Mouse (Mus musculus): ENCODE results near the gene Rnf126. TPM values are rescaled to one million over a fixed set of nuclear protein-coding genes. Genes with fewer than 3 reads are reported as not detected.
A peak's percentile ranks its signal among the peaks of the same experiment; 100 is the strongest.

The Rnf126 gene
- total RNA-seq, 2 experiments from 2014 or later: 81.4 to 82.9 TPM

GRCm38 (mm10) chr10:79728323-79729249, 38.2 kb downstream of the Rnf126 start:
- DNase-seq: peak in 1 of 2 experiments; percentile 54

GRCm38 (mm10) chr10:79726090-79726489, 40.7 kb downstream of the Rnf126 start:
- DNase-seq: no peak

DNA sequence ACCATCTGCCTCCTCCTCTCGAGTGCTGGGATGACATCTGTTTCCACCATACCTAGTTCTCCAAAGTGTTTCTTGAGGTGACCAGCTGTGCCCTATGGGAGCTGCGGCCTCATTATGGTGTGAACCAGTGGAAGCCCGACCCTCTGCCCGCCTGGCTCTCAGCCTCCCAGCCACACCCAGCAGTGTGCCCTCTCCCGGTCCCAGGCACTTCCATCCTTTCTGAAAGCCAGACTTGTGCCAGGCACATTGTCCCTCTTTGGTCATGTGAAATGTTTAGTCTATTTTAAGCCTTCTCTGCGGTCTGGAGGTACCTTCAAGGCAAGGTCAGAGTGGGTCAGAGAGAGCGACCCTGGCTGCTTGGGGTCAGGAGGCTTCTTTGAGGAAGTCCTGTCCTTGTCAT, 43.1 kb downstream of the Rnf126 start:
- DNase-seq: no peak

GRCm38 (mm10) chr10:79723047-79723446, 43.7 kb downstream of the Rnf126 start:
- no peak for DNase-seq

DNA sequence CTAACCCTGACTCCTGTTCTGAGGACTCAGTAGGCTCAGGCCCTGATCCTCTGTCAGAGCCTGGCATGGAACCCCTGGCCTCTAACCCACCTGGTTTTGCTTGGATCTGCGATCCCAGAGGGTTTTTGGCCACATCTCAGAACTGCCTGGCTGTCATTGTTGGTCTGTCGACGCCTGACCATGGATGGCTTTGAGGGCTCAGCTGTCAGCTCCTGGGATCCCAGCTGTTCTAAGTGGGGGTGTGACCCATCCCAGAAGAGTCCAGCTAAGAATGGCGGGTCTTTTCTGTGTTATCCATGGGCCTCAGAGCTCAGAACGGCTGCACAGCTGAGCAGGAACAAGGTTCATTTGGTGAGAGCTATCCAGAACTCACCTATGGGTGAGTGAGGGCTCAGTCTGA, 45.7 kb downstream of the Rnf126 start:
- DNase-seq: no peak

DNA sequence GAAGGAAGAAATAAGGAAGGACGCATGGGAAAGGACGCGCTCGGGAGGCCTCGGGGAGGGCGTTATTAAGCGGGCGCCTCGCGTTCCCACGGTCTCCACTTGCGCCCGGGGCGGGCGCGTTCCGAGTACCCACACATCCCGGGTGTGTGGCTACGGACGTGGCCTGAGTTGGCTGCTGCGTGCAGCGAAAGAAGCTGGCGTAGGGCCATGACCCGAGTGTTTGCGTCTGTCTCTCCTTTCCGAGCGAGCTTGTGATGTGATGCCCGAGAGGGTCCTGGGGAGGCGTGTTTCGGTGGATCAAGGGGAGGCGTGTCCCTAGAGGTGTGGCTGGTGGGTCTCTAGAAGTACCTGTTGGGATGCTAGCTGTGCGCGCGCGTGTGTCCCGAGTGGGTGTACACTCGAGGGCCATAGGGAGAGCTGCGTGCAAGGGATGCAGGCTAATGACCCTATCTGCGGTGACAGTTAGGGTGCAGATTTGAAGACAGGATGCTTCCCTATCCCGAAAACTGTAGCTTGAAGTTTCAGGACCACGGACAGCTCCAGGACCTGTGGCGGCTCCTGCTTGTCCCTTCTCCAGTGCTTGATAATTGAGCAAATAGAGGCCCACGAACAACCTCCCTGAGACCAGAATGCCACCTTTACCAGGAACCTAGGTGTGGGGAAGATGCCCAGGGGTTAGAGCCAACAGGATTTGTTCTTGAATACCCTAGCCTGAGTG, 49.0 kb downstream of the Rnf126 start:
- no peak for DNase-seq

DNA sequence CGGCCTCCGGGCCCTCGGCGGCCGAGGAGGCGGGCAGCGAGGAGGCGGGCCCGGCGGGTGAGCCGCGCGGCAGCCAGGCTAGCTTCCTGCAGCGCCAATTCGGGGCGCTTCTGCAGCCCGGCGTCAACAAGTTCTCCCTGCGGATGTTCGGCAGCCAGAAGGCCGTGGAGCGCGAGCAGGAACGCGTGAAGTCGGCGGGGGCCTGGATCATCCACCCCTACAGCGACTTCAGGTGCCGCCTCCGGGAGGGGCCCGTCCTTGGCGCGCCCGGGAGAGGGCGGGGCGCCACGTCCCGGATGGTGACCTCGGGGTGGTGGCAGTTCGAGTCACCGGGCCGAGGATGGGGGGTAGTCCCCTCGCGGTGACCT, 49.8 kb downstream of the Rnf126 start:
- DNase-seq: peak in 1 of 2 experiments; percentile 51

DNA sequence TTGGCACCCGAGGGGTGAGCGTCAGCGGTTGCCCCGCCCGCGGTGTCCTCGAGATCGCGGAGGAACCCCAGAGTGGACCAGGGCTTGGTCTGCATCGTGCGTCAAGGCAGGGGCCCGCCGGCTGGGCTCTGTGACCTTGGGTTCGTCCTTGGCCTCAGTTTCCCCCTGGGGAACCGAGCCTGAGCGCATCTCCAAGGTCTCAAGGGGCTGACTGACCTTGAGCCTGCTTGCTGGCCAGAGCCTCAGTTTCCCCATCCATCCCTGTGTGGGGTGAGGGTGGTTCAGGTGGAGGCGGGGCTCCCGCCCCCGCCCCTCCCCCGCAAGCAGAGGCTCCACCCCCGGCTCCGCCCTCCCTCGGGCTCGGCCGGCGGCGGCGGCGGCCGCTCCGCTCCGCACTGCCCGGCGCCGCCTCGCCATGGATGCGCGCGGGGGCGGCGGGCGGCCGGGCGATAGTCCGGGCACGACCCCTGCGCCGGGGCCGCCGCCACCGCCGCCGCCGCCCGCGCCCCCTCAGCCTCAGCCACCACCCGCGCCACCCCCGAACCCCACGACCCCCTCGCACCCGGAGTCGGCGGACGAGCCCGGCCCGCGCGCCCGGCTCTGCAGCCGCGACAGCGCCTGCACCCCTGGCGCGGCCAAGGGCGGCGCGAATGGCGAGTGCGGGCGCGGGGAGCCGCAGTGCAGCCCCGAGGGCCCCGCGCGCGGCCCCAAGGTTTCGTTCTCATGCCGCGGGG, 50.3 kb downstream of the Rnf126 start, which contains the start of gene Hcn2:
Gene Hcn2, plus strand, starts transcription at position 381 of the 734 bp plus-strand sequence.
- DNase-seq: no peak

DNA sequence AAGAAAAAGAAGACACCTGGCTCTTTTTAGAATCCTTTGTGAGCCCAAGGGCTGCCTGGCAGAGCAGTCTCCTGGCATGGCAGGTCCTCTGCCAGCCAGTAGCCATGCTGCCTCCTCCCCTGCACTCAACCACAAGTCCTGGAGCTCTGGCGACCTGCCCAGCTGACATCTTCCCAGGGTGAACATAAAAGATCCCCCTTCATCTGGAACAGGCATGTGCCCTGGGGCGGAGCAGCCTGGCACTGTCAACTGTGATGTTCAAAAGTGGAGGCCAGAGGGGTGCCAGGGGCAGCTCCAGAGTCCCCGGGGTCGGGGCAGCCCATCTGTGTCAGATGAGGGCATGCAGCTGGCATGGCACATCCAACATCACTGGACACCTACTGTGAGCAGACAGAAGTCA, 51.8 kb downstream of the Rnf126 start:
- no peak for DNase-seq

DNA sequence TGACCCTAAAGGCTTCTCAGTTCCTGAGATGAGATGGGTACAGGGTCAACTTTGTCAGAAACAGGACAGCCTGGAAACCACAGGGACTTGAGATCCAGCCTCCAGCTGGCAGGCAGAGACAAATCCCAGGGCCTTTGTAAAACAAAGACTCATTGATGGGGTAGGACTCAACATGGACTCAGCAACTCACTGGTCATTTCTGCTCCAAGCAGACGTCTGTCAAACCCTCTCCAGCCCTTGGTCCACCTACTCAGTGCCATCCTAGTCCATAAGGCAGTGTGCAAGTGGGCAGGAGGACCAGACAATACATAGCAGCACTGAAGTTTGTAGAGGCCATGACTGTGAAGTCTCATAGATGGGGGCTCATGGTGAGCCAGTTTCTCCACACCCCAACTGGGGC, 53.6 kb downstream of the Rnf126 start:
- DNase-seq: no peak

- DNase-seq: peak; percentile 67 to 71
Observed at GRCm38 (mm10) chr10:79712499-79713126, 54.1 kb downstream of the Rnf126 start.

- no peak for DNase-seq
Observed at GRCm38 (mm10) chr10:79712029-79712428, 54.7 kb downstream of the Rnf126 start.

GRCm38 (mm10) chr10:79709307-79709706, 57.4 kb downstream of the Rnf126 start:
- no peak for DNase-seq

DNA sequence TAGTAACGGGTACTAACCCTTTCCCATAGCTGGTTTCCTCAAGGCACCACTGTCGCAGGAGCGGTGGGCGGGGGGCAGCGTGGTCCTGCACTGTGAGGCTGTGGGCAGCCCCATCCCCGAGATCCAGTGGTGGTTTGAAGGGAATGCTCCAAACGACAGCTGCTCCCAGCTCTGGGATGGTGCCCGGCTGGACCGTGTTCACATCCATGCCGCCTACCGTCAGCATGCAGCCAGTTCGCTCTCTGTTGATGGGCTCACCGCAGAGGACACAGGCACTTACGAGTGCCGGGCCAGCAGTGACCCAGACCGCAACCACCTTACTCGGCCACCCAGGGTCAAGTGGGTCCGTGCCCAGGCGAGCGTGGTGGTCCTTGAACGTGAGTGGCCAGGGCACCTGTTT, 58.1 kb downstream of the Rnf126 start:
- DNase-seq: no peak

Other genes starting within 250 kb of the Rnf126 start
- 1 to 10 TPM; 5.3 to 5.9 TPM for gene Plpp2, start 233.2 kb downstream of the Rnf126 start, total RNA-seq (2021)
- gene Mier2, start 211.8 kb downstream of the Rnf126 start, total RNA-seq (2021): 10 to 100 TPM; 54.0 to 60.9 TPM
- gene Theg, start 179.6 kb downstream of the Rnf126 start, total RNA-seq (2021): under 1 TPM in 1 of 2 experiments, not detected in 1; 0.60 TPM
- gene C2cd4c, start 152.9 kb downstream of the Rnf126 start, total RNA-seq (2021): 10 to 100 TPM; 14.6 to 14.8 TPM
- gene Shc2, start 129.0 kb downstream of the Rnf126 start, total RNA-seq (2021): 10 to 100 TPM; 44.0 to 44.8 TPM
- gene Odf3l2, start 121.2 kb downstream of the Rnf126 start, total RNA-seq (2021): under 1 TPM in 1 of 2 experiments, not detected in 1; 0.61 TPM
- gene Madcam1, start 102.4 kb downstream of the Rnf126 start, total RNA-seq (2021): not detected
- gene Tpgs1, start 97.6 kb downstream of the Rnf126 start, total RNA-seq (2021): 10 to 100 TPM; 64.6 to 68.3 TPM
- 10 to 100 TPM; 67.0 to 70.2 TPM for gene Cdc34, start 84.8 kb downstream of the Rnf126 start, total RNA-seq (2021)
- gene Gzmm, start 77.9 kb downstream of the Rnf126 start, total RNA-seq (2021): 1 to 10 TPM; 2.4 to 2.5 TPM
- 100 to 1,000 TPM; 555 to 610 TPM for gene Bsg, start 62.5 kb downstream of the Rnf126 start, total RNA-seq (2021)
- 100 to 1,000 TPM; 106 to 118 TPM for gene Hcn2, start 50.3 kb downstream of the Rnf126 start, total RNA-seq (2021)
- gene Polrmt, start 20.4 kb downstream of the Rnf126 start, total RNA-seq (2021): 10 to 100 TPM; 50.1 to 52.6 TPM
- gene Fgf22, start 11.9 kb downstream of the Rnf126 start, total RNA-seq (2021): 1 to 10 TPM; 1.1 to 1.3 TPM
- 1 to 10 TPM; 1.3 to 1.8 TPM for gene Fstl3, start 10.3 kb upstream of the Rnf126 start, total RNA-seq (2021)
- under 1 TPM; 0.47 to 0.73 TPM for gene Prss57, start 24.0 kb upstream of the Rnf126 start, total RNA-seq (2021)
- 100 to 1,000 TPM; 262 to 290 TPM for gene Palm, start 26.6 kb upstream of the Rnf126 start, total RNA-seq (2021)
- gene Misp, start 54.0 kb upstream of the Rnf126 start, total RNA-seq (2021): 1 to 10 TPM in 1 of 2 experiments, under 1 TPM in 1; 0.82 to 1.4 TPM
- 10 to 100 TPM; 43.1 to 52.6 TPM for gene Ptbp1, start 87.5 kb upstream of the Rnf126 start, total RNA-seq (2021)
- gene Prtn3, start 107.5 kb upstream of the Rnf126 start, total RNA-seq (2021): 1 to 10 TPM in 1 of 2 experiments, not detected in 1; 1.0 TPM
- gene Plppr3, start 107.7 kb upstream of the Rnf126 start, total RNA-seq (2021): 10 to 100 TPM; 28.4 to 28.7 TPM
- not detected for gene Elane, start 119.3 kb upstream of the Rnf126 start, total RNA-seq (2021)
- not detected for gene Cfd, start 123.9 kb upstream of the Rnf126 start, total RNA-seq (2021)
- gene Med16, start 142.0 kb upstream of the Rnf126 start, total RNA-seq (2021): 10 to 100 TPM; 53.0 to 54.1 TPM
- gene Gm26602, start 143.9 kb upstream of the Rnf126 start, total RNA-seq (2021): not detected
- gene Kiss1r, start 150.0 kb upstream of the Rnf126 start, total RNA-seq (2021): 1 to 10 TPM; 6.4 to 6.8 TPM
- gene R3hdm4, start 154.3 kb upstream of the Rnf126 start, total RNA-seq (2021): 100 to 1,000 TPM; 397 to 399 TPM
- 1 to 10 TPM; 4.8 to 5.1 TPM for gene Arid3a, start 160.1 kb upstream of the Rnf126 start, total RNA-seq (2021)
- 10 to 100 TPM; 43.2 to 48.2 TPM for gene Wdr18, start 193.2 kb upstream of the Rnf126 start, total RNA-seq (2021)
- gene Grin3b, start 203.8 kb upstream of the Rnf126 start, total RNA-seq (2021): under 1 TPM; 0.10 TPM
- gene Tmem259, start 217.4 kb upstream of the Rnf126 start, total RNA-seq (2021): 100 to 1,000 TPM; 117 to 124 TPM
- 1 to 10 TPM; 5.5 to 6.6 TPM for gene Cnn2, start 221.6 kb upstream of the Rnf126 start, total RNA-seq (2021)
- gene Abca7, start 229.5 kb upstream of the Rnf126 start, total RNA-seq (2021): 10 to 100 TPM; 10.9 to 11.0 TPM
- gene Arhgap45, start 249.7 kb upstream of the Rnf126 start, total RNA-seq (2021): 1 to 10 TPM; 3.2 to 4.2 TPM

Data from layer of hippocampus, postnatal 36 days (tissue).